Mouse (Mus musculus): ENCODE measurements around the gene Exoc6b. TPM values are rescaled to one million over a fixed set of nuclear protein-coding genes. Genes with fewer than 3 reads are reported as not detected.
A peak's percentile ranks its signal among the peaks of the same experiment; 100 is the strongest.

The Exoc6b gene
- total RNA-seq, 2 experiments from 2014 or later, result 81.3 to 85.1 TPM

GRCm38 (mm10) chr6:84751409-84751808, 317.9 kb downstream of the Exoc6b start:
- no peak for DNase-seq (ENCODE audit: low spot score in 2 of 2)
- intact Hi-C loops (cut with DNase I), result no loop called here

- intact Hi-C loops (cut with DNase I), result no loop called here
- peak in 1 of 2 experiments; percentile 23 for DNase-seq (ENCODE audit: low spot score in 2 of 2)
These were observed 322.4 kb downstream of the Exoc6b start for GRCm38 (mm10) chr6:84746847-84747395.

GRCm38 (mm10) chr6:84746193-84746846, 323.0 kb downstream of the Exoc6b start:
- no peak for DNase-seq (ENCODE audit: low spot score in 2 of 2)
- intact Hi-C loops (cut with DNase I), result no loop called here

GRCm38 (mm10) chr6:84745570-84745969, 323.7 kb downstream of the Exoc6b start:
- intact Hi-C loops (cut with DNase I), result no loop called here
- DNase-seq (ENCODE audit: low spot score in 2 of 2), result no peak

- no peak for DNase-seq (ENCODE audit: low spot score in 2 of 2)
- intact Hi-C loops (cut with DNase I), result no loop called here
These were observed 327.1 kb downstream of the Exoc6b start for GRCm38 (mm10) chr6:84742227-84742626.

- DNase-seq (ENCODE audit: low spot score in 2 of 2), result peak; percentile 26 to 38
- intact Hi-C loops (cut with DNase I), result no loop called here
These were observed 332.4 kb downstream of the Exoc6b start for GRCm38 (mm10) chr6:84736942-84737341.

- no peak for DNase-seq (ENCODE audit: low spot score in 2 of 2)
These were observed 342.4 kb downstream of the Exoc6b start for GRCm38 (mm10) chr6:84726876-84727275.

GRCm38 (mm10) chr6:84713171-84713570, 356.1 kb downstream of the Exoc6b start:
- DNase-seq (ENCODE audit: low spot score in 2 of 2), result no peak
- intact Hi-C loops (cut with DNase I), result no loop called here

More at GRCm38 (mm10) chr6:84726876-84727275, 342.4 kb downstream of the Exoc6b start:
- intact Hi-C loops (cut with DNase I), result no loop called here

- intact Hi-C loops (cut with DNase I), result no loop called here
- no peak for DNase-seq (ENCODE audit: low spot score in 2 of 2)
These were observed 358.5 kb downstream of the Exoc6b start for GRCm38 (mm10) chr6:84710831-84711230.

- intact Hi-C loops (cut with DNase I), result no loop called here
- no peak for DNase-seq (ENCODE audit: low spot score in 2 of 2)
These were observed 360.7 kb downstream of the Exoc6b start for GRCm38 (mm10) chr6:84708631-84709030.

GRCm38 (mm10) chr6:84699579-84699978, 369.7 kb downstream of the Exoc6b start:
- intact Hi-C loops (cut with DNase I), result no loop called here
- DNase-seq (ENCODE audit: low spot score in 2 of 2), result no peak

- DNase-seq (ENCODE audit: low spot score in 2 of 2), result no peak
- intact Hi-C loops (cut with DNase I), result no loop called here
These were observed 371.0 kb downstream of the Exoc6b start for GRCm38 (mm10) chr6:84698288-84698673.

- intact Hi-C loops (cut with DNase I), result no loop called here
- no peak for DNase-seq (ENCODE audit: low spot score in 2 of 2)
These were observed 371.6 kb downstream of the Exoc6b start for GRCm38 (mm10) chr6:84697474-84698287.

GRCm38 (mm10) chr6:84693844-84694243, 375.5 kb downstream of the Exoc6b start:
- intact Hi-C loops (cut with DNase I), result no loop called here
- no peak for DNase-seq (ENCODE audit: low spot score in 2 of 2)

- intact Hi-C loops (cut with DNase I), result no loop called here
- DNase-seq (ENCODE audit: low spot score in 2 of 2), result no peak
These were observed 376.1 kb downstream of the Exoc6b start for GRCm38 (mm10) chr6:84693204-84693603.

GRCm38 (mm10) chr6:84691907-84692306, 377.4 kb downstream of the Exoc6b start:
- intact Hi-C loops (cut with DNase I), result no loop called here

GRCm38 (mm10) chr6:84677770-84678169, 391.5 kb downstream of the Exoc6b start:
- intact Hi-C loops (cut with DNase I), result no loop called here
- DNase-seq (ENCODE audit: low spot score in 2 of 2), result no peak

More at GRCm38 (mm10) chr6:84691907-84692306, 377.4 kb downstream of the Exoc6b start:
- DNase-seq (ENCODE audit: low spot score in 2 of 2), result no peak

- intact Hi-C loops (cut with DNase I), result no loop called here
- no peak for DNase-seq (ENCODE audit: low spot score in 2 of 2)
These were observed 394.4 kb downstream of the Exoc6b start for GRCm38 (mm10) chr6:84674936-84675335.

GRCm38 (mm10) chr6:84674136-84674535, 395.2 kb downstream of the Exoc6b start:
- DNase-seq (ENCODE audit: low spot score in 2 of 2), result no peak
- intact Hi-C loops (cut with DNase I), result no loop called here

- intact Hi-C loops (cut with DNase I), result no loop called here
- DNase-seq (ENCODE audit: low spot score in 2 of 2), result peak in 1 of 2 experiments; percentile 20
These were observed 407.7 kb downstream of the Exoc6b start for GRCm38 (mm10) chr6:84661451-84662112.

Measured in left cerebral cortex, postnatal 25 days (tissue).